Mouse (Mus musculus) heart, embryonic 11.5 days (tissue): ENCODE data around the gene Nlrp10. TPM values are rescaled to one million over a fixed set of nuclear protein-coding genes. Genes with fewer than 3 reads are reported as not detected.

ENCODE experiments used
- ATAC-seq: fragments of 200-750 bp; cut with Nextera tagmentation; replicated peaks from 2 replicates; pipeline ENCODE4 v1.8.0; 2017; ENCODE audit warnings: moderate library complexity; ENCODE audit not compliant: insufficient number of reproducible peaks, low FRiP score, low TSS enrichment
- H3K27ac ChIP-seq: fragments of 300-500 bp; sonication (generic); 2 replicates; pipeline ENCODE4 v1.5.1; 2014; ENCODE audit warnings: mild to moderate bottlenecking, low read depth, low read length
- H3K27me3 ChIP-seq: fragments of 300-500 bp; sonication (generic); 2 replicates; pipeline ENCODE4 v1.6.1; 2014; ENCODE audit warnings: mild to moderate bottlenecking, low read length, mixed read lengths; ENCODE audit not compliant: control insufficient read depth, insufficient read depth
- H3K36me3 ChIP-seq: fragments of 300-500 bp; sonication (generic); 2 replicates; pipeline ENCODE4 v1.6.1; 2014; ENCODE audit warnings: mild to moderate bottlenecking, low read length, moderate library complexity, mixed read lengths; ENCODE audit not compliant: control insufficient read depth, insufficient read depth
- H3K4me1 ChIP-seq: fragments of 300-500 bp; sonication (generic); 2 replicates; pipeline ENCODE4 v1.6.1; 2014; ENCODE audit warnings: low read length; ENCODE audit not compliant: control insufficient read depth, insufficient read depth
- H3K4me2 ChIP-seq: fragments of 300-500 bp; sonication (generic); 2 replicates; pipeline ENCODE4 v1.6.1; 2014; ENCODE audit warnings: mild to moderate bottlenecking, moderate library complexity
- H3K4me3 ChIP-seq: fragments of 300-500 bp; sonication (generic); 2 replicates; pipeline ENCODE4 v1.5.1; 2014; ENCODE audit warnings: low read depth, low read length
- H3K9ac ChIP-seq: fragments of 300-500 bp; sonication (generic); 2 replicates; pipeline ENCODE4 v1.6.1; 2014; ENCODE audit warnings: mild to moderate bottlenecking, low read depth, low read length, moderate library complexity
- H3K9me3 ChIP-seq: fragments of 300-500 bp; sonication (generic); replicated peaks from 2 replicates; pipeline ENCODE4 v1.6.1; 2016; ENCODE audit warnings: low read length; ENCODE audit not compliant: control insufficient read depth
- WGBS: fragments of 180-500 bp; shearing (Covaris S2); extraction: QIAGEN DNeasy Blood & Tissue Kit; methylation state at CpG from one replicate; pipeline ENCODE4 v1.1.7; 2014; ENCODE audit not compliant: insufficient replicate concordance; 5-methylcytosine and 5-hydroxymethylcytosine counted together
- polyA plus RNA-seq: library from polyadenylated mRNA; unstranded; fragments of >200 nt; fragmentation: Nextera tagmentation; extraction: Ambion mirVana; gene quantifications from 2 replicates; pipeline ENCODE4 v1.2.1, GENCODE M21; 2014

The Nlrp10 gene
- 5.2 and 5.6 TPM in 2 replicates for polyA plus RNA-seq

- H3K4me3 ChIP-seq = peak within 1 kb of the TSS; percentile 21; the same call in 1 of the 2 replicates
- peak within 1 kb of the TSS; percentile 47 for H3K4me2 ChIP-seq
- no peak within 1 kb of the TSS for H3K27ac ChIP-seq
- no peaks in the 10 kb centered on the region; the same call in 1 of the 2 replicates for H3K4me1 ChIP-seq
- no peak within 1 kb of the TSS for H3K9ac ChIP-seq
- no peaks in the 10 kb centered on the region for H3K36me3 ChIP-seq
- H3K9me3 ChIP-seq = no peaks in the 10 kb centered on the region
- 46% methylated on average over 6 of the region's 6 CpGs for WGBS
- H3K27me3 ChIP-seq = no peaks in the 10 kb centered on the region
- ATAC-seq = no peak
These were observed at the start of gene Nlrp10 for GRCm38 (mm10) chr7:108929726-108930393. Gene Nlrp10, minus strand, starts transcription at chr7:108930178.

GRCm38 (mm10) chr7:108972273-108972672 lies 42.3 kb upstream of the Nlrp10 start:
- WGBS = 67% methylated on average over 6 of the region's 6 CpGs
- Histone ChIP-seq H3K4me1 (no peaks in the 10 kb centered on the region), H3K9ac (no peak overlapping the region), H3K9me3 (no peaks in the 10 kb centered on the region), H3K4me2 (no peak overlapping the region), H3K27ac (no peak overlapping the region), H3K27me3 (peaks cover 7% of the 10 kb centered on the region; the same call in 1 of the 2 replicates), H3K4me3 (no peak overlapping the region), H3K36me3 (no peaks in the 10 kb centered on the region)
- no peak for ATAC-seq

GRCm38 (mm10) chr7:108968201-108968600 lies 38.2 kb upstream of the Nlrp10 start:
- H3K4me3 ChIP-seq = no peak overlapping the region
- WGBS = 23% methylated on average over 6 of the region's 6 CpGs

GRCm38 (mm10) chr7:108966742-108967362 lies 36.9 kb upstream of the Nlrp10 start:
- WGBS = 33% methylated on average over 7 of the region's 7 CpGs
- Histone ChIP-seq H3K9me3 (no peaks in the 10 kb centered on the region), H3K27me3 (peaks cover 4% of the 10 kb centered on the region; the same call in 1 of the 2 replicates), H3K4me2 (no peak overlapping the region), H3K27ac (no peak overlapping the region), H3K36me3 (no peaks in the 10 kb centered on the region), H3K4me3 (no peak overlapping the region), H3K4me1 (no peaks in the 10 kb centered on the region), H3K9ac (no peak overlapping the region)
- peak; percentile 47; the same call in 1 of the 2 replicates for ATAC-seq

More at GRCm38 (mm10) chr7:108968201-108968600, 38.2 kb upstream of the Nlrp10 start:
- H3K36me3 ChIP-seq = no peaks in the 10 kb centered on the region
- no peak overlapping the region for H3K4me2 ChIP-seq
- H3K9ac ChIP-seq = no peak overlapping the region
- peaks cover 7% of the 10 kb centered on the region; the same call in 1 of the 2 replicates for H3K27me3 ChIP-seq
- ATAC-seq = no peak
- H3K9me3 ChIP-seq = no peaks in the 10 kb centered on the region
- no peak overlapping the region for H3K27ac ChIP-seq
- no peaks in the 10 kb centered on the region for H3K4me1 ChIP-seq

- Histone ChIP-seq H3K36me3 (no peaks in the 10 kb centered on the region), H3K9ac (no peak overlapping the region), H3K4me2 (no peak overlapping the region), H3K9me3 (no peaks in the 10 kb centered on the region), H3K27ac (no peak overlapping the region), H3K4me1 (no peaks in the 10 kb centered on the region), H3K27me3 (peaks cover 4% of the 10 kb centered on the region; the same call in 1 of the 2 replicates), H3K4me3 (no peak overlapping the region)
- 23% methylated on average over 2 of the region's 2 CpGs for WGBS
- ATAC-seq = no peak
These were observed 36.0 kb upstream of the Nlrp10 start for GRCm38 (mm10) chr7:108965968-108966367.

- H3K27ac ChIP-seq = no peak overlapping the region
- H3K27me3 ChIP-seq = peaks cover 7% of the 10 kb centered on the region
- H3K4me3 ChIP-seq = no peak overlapping the region
- H3K4me1 ChIP-seq = no peaks in the 10 kb centered on the region
- 64% methylated on average over 2 of the region's 2 CpGs for WGBS
- H3K9me3 ChIP-seq = no peaks in the 10 kb centered on the region
- H3K4me2 ChIP-seq = no peak overlapping the region
- H3K36me3 ChIP-seq = no peaks in the 10 kb centered on the region
- no peak for ATAC-seq
- H3K9ac ChIP-seq = no peak overlapping the region
These were observed 27.8 kb upstream of the Nlrp10 start for GRCm38 (mm10) chr7:108957734-108958133.

- H3K36me3 ChIP-seq = no peaks in the 10 kb centered on the region
- H3K4me3 ChIP-seq = no peak overlapping the region
- H3K4me1 ChIP-seq = peaks cover 10% of the 10 kb centered on the region
- no peak for ATAC-seq
- peaks cover 42% of the 10 kb centered on the region for H3K27me3 ChIP-seq
- H3K9me3 ChIP-seq = no peaks in the 10 kb centered on the region
- no peak overlapping the region for H3K4me2 ChIP-seq
- 62% methylated on average over 4 of the region's 4 CpGs for WGBS
- H3K9ac ChIP-seq = no peak overlapping the region
- H3K27ac ChIP-seq = no peak overlapping the region
These were observed 24.2 kb upstream of the Nlrp10 start for GRCm38 (mm10) chr7:108954185-108954584.

GRCm38 (mm10) chr7:108952801-108953200 lies 22.8 kb upstream of the Nlrp10 start:
- peaks cover 44% of the 10 kb centered on the region for H3K27me3 ChIP-seq
- H3K4me2 ChIP-seq = no peak overlapping the region
- no peak overlapping the region for H3K9ac ChIP-seq
- H3K36me3 ChIP-seq = no peaks in the 10 kb centered on the region
- H3K27ac ChIP-seq = no peak overlapping the region
- no peaks in the 10 kb centered on the region for H3K9me3 ChIP-seq
- H3K4me3 ChIP-seq = no peak overlapping the region
- H3K4me1 ChIP-seq = peaks cover 10% of the 10 kb centered on the region
- WGBS = 77% methylated on average over 6 of the region's 6 CpGs
- ATAC-seq = no peak
